In genomic region chr4:126885953-126886352, GRCm38 (mm10) we compare ENCODE assay signal across 14 mouse cellular contexts.
A peak's percentile ranks its signal among the peaks of the same experiment; 100 is the strongest.
DNase-seq lines count a peak whose midpoint lies in the region; ATAC-seq and TF ChIP-seq lines count a peak whose summit lies in the region.
"Had no signal": no experiment of that assay in that cellular context is flagged by ENCODE, and none has a peak within 500 bp of the region (broad histone marks: within the 10 kb centered on the region; RNA-seq: fewer than 3 reads in every experiment).

No protein-coding gene starts in this region.

- TF ChIP-seq CTCF in intestine, postnatal 0 days (IDR thresholded peaks at IDR 0.05; ENCODE audit: low read depth): peak; percentile 59

- no peaks in the 10 kb centered on the region for H3K9me3 ChIP-seq in intestine, postnatal 0 days (ENCODE audit: control insufficient read depth)
- no peaks in the 10 kb centered on the region for H3K9me3 ChIP-seq in intestine, embryonic 15.5 days
- H3K9me3 ChIP-seq: heart, embryonic 13.5 days; liver, embryonic 12.5 days had no signal

- ATAC-seq in CD4-positive, CD25-positive, alpha-beta regulatory T cell, adult 4 months: no peak
- no peak for ATAC-seq in intestine, postnatal 0 days
- ATAC-seq in intestine, embryonic 15.5 days: no peak
- no peak for ATAC-seq in megakaryocyte, adult 5-6 weeks (ENCODE audit: poor library complexity, severe bottlenecking)
- ATAC-seq: hindbrain, embryonic 16.5 days; liver, embryonic 12.5 days had no signal

- H3K36me3 ChIP-seq in intestine, postnatal 0 days (ENCODE audit: control insufficient read depth, insufficient read depth): peaks cover 35% of the 10 kb centered on the region
- H3K36me3 ChIP-seq in intestine, embryonic 15.5 days: peaks cover 7% of the 10 kb centered on the region; the same call in 1 of the 2 replicates

- H3K4me1 ChIP-seq in intestine, postnatal 0 days (replicated peaks; ENCODE audit: control insufficient read depth, insufficient read depth, low read length): no peaks in the 10 kb centered on the region
- H3K4me1 ChIP-seq in intestine, embryonic 15.5 days (replicated peaks): no peaks in the 10 kb centered on the region
- H3K4me1 ChIP-seq: heart, embryonic 13.5 days; liver, embryonic 12.5 days had no signal

- no peak overlapping the region for H3K27ac ChIP-seq in intestine, postnatal 0 days (ENCODE audit: low read depth, low read length)
- no peak overlapping the region for H3K27ac ChIP-seq in intestine, embryonic 15.5 days
- H3K27ac ChIP-seq: heart, embryonic 13.5 days; liver, embryonic 12.5 days had no signal

- H3K27me3 ChIP-seq in intestine, postnatal 0 days (replicated peaks; ENCODE audit: control insufficient read depth, insufficient read depth, low read length): no peaks in the 10 kb centered on the region
- no peaks in the 10 kb centered on the region for H3K27me3 ChIP-seq in intestine, embryonic 15.5 days (replicated peaks)
- H3K27me3 ChIP-seq: heart, embryonic 13.5 days; liver, embryonic 12.5 days had no signal

- no peak overlapping the region for H3K9ac ChIP-seq in intestine, postnatal 0 days (ENCODE audit: low read depth, low read length)
- H3K9ac ChIP-seq in intestine, embryonic 15.5 days: no peak overlapping the region
- H3K9ac ChIP-seq: heart, embryonic 13.5 days; liver, embryonic 12.5 days had no signal

- no peak overlapping the region for H3K4me3 ChIP-seq in intestine, postnatal 0 days (ENCODE audit: low read depth, low read length)
- no peak overlapping the region for H3K4me3 ChIP-seq in intestine, embryonic 15.5 days (replicated peaks)
- H3K4me3 ChIP-seq: erythroblast, embryonic 14.5 days; heart, embryonic 13.5 days; liver, embryonic 12.5 days had no signal

- WGBS in intestine, postnatal 0 days: 49% methylated on average over 1 of the region's 1 CpGs
- WGBS in intestine, embryonic 15.5 days: 56% methylated on average over 1 of the region's 1 CpGs

- peak; percentile 10 for DNase-seq in CD4-positive, CD25-positive, alpha-beta regulatory T cell, adult 2 months (ENCODE audit: low read depth, low spot score)
- DNase-seq in 3T3-L1 (ENCODE audit: low read depth, low spot score) (peak; percentile 43), R1 (ENCODE audit: low read depth, low spot score) (peak; percentile 60)
- no peak for DNase-seq in left cerebral cortex, adult 8-10 months (ENCODE audit: low spot score in 2 of 2)
- DNase-seq: cerebellum, adult 8-10 months; kidney, postnatal 25 days had no signal

- H3K4me2 ChIP-seq in intestine, postnatal 0 days (replicated peaks; ENCODE audit: low read depth): no peak overlapping the region
- no peak overlapping the region for H3K4me2 ChIP-seq in intestine, embryonic 15.5 days (replicated peaks)
- H3K4me2 ChIP-seq: heart, embryonic 13.5 days; liver, embryonic 12.5 days had no signal

Comparison
In these comparisons a context has a peak if more than half of its experiments do, and no peak if none do; other contexts are left out.
1. DNase-seq: peak in CD4-positive, CD25-positive, alpha-beta regulatory T cell, adult 2 months (single experiment), 3T3-L1 (single experiment) and R1 (single experiment); none in left cerebral cortex, adult 8-10 months (0 of 2).